Mouse (Mus musculus): Measurements from ENCODE around the gene Ago1. TPM values are rescaled to one million over a fixed set of nuclear protein-coding genes. Genes with fewer than 3 reads are reported as not detected.

Gene Ago1
- 8.0 and 8.9 TPM in 2 replicates for polyA plus RNA-seq (2014; fragmentation: Nextera tagmentation; extraction: Ambion mirVana)

DNA sequence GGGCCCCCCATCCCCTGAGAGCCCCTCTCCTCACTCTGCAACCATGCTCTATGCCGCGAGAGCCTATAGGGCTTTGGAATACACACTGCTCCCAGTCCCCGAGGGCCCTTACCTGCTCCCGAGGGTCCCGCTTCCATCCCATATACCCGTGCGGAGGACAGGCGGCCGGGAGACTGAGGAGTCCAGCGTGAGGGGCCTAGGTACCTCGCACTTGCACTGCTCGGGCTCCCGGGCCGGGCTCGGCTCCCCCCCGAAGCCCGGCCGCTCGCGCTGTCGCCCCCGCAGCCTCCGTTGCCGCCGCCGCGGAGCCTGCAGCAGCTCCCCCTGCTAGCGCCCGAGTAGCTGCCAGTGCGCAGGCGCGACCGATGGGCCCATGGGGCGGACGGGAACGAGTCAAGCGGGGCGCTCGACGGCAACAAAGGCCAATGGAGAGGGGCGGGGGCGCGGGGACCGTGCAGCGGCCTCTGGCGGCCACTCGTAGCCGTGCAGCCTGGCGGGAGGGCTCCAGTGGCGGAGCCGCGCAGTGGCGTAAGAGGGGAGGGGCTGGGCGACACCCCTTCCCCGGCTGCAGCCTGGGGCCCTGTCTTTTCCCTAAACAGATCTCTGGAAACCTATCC is at the start of gene Ago1:
Ago1 (minus strand) TSS at position 299 of the 617 bp plus-strand sequence.
- Histone ChIP-seq H3K9ac (ENCODE audit: low read length) (peak within 1 kb of the TSS; percentile 91), H3K9me3 (ENCODE audit: control insufficient read depth, low read length) (no peaks in the 10 kb centered on the region), H3K36me3 (ENCODE audit: control insufficient read depth, insufficient read depth, low read length) (no peaks in the 10 kb centered on the region), H3K27ac (ENCODE audit: low read depth) (peak within 1 kb of the TSS; percentile 80), H3K4me3 (ENCODE audit: low read depth, low read length) (peak within 1 kb of the TSS; percentile 91), H3K4me2 (ENCODE audit: low read length) (peak within 1 kb of the TSS; percentile 64), H3K27me3 (replicated peaks; ENCODE audit: control insufficient read depth, insufficient read depth, low read length) (no peaks in the 10 kb centered on the region), H3K4me1 (replicated peaks; ENCODE audit: control insufficient read depth, insufficient read depth, low read length) (peaks cover 36% of the 10 kb centered on the region)
- ATAC-seq (replicated peaks; ENCODE audit: low FRiP score, low TSS enrichment, low read depth) (peak; percentile 88), DNase-seq (ENCODE audit: low spot score) (peak; percentile 96)
- WGBS, result under 1% methylated on average over 55 of the region's 55 CpGs

DNA sequence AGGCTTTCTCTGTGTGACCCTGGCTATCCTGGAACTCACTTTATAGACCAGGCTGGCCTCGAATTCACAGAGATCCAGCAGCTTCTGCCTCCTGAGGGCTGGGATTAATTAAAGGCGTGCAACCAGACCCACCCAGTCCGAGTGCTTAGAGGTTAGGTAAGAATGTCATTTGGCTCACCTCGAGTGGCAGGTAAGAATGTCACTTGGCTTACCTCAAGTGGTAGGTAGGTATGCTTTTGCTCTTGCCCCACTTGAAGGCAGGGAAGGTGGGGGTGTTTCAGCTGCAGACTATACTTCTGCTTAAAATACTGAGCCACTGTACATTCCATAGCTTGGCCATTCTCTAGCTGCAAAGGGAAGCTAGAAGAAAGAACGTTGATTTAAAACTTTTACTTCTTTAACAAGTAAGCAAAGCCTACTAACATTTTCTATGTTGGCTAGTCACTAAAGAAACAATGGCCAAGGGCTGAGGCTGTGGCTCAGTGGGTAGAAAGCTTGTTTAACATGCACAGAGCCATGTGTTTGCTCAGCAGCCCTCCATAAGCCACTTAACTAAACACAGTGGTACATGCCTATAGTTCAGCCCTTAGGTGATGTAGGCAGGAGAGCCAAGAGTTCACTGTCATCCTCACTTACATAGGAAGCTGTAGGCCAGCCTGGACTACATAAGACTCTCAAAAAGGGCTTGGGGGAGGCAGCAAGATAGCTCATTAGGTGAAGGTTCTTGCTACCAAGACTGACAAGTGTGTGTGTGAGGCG is 44.1 kb upstream of the Ago1 start:
- H3K36me3 ChIP-seq (ENCODE audit: control insufficient read depth, insufficient read depth, low read length), result no peaks in the 10 kb centered on the region
- no peaks in the 10 kb centered on the region for H3K9me3 ChIP-seq (ENCODE audit: control insufficient read depth, low read length)
- DNase-seq (ENCODE audit: low spot score) (no peak), ATAC-seq (replicated peaks; ENCODE audit: low FRiP score, low TSS enrichment, low read depth) (no peak)
- H3K4me1 ChIP-seq (replicated peaks; ENCODE audit: control insufficient read depth, insufficient read depth, low read length), result no peaks in the 10 kb centered on the region
- no peaks in the 10 kb centered on the region for H3K27me3 ChIP-seq (replicated peaks; ENCODE audit: control insufficient read depth, insufficient read depth, low read length)
- H3K27ac ChIP-seq (ENCODE audit: low read depth), result no peak overlapping the region
- 84% methylated on average over 6 of the region's 6 CpGs for WGBS
- H3K4me2 ChIP-seq (ENCODE audit: low read length), result no peak overlapping the region
- no peak overlapping the region for H3K4me3 ChIP-seq (ENCODE audit: low read depth, low read length)
- H3K9ac ChIP-seq (ENCODE audit: low read length), result no peak overlapping the region

DNA sequence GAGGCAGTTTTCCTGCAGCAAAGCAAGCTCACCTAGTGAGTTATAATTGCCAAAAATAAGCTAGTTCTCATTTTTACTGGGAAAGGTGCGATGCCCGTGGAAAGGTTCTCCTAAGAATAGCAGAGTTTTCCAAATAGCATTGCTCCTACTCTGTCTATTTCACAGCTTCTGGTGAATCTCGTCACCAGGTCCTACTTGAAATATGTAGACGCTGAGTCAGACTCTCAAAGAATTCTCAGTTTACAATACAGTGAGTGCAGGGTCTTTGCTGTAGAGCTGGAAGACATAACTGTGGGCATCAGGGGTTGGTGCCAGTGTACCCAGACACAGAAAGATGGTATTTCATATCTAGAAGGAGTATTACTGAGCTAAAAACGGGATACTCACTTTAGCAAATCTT is 42.6 kb upstream of the Ago1 start:
- no peak overlapping the region for H3K4me3 ChIP-seq (ENCODE audit: low read depth, low read length)
- H3K9ac ChIP-seq (ENCODE audit: low read length), result no peak overlapping the region
- 84% methylated on average over 5 of the region's 5 CpGs for WGBS
- no peaks in the 10 kb centered on the region for H3K27me3 ChIP-seq (replicated peaks; ENCODE audit: control insufficient read depth, insufficient read depth, low read length)
- no peaks in the 10 kb centered on the region for H3K36me3 ChIP-seq (ENCODE audit: control insufficient read depth, insufficient read depth, low read length)
- H3K4me2 ChIP-seq (ENCODE audit: low read length), result no peak overlapping the region
- DNase-seq (ENCODE audit: low spot score) (no peak), ATAC-seq (replicated peaks; ENCODE audit: low FRiP score, low TSS enrichment, low read depth) (no peak)
- H3K27ac ChIP-seq (ENCODE audit: low read depth), result no peak overlapping the region
- H3K9me3 ChIP-seq (ENCODE audit: control insufficient read depth, low read length), result no peaks in the 10 kb centered on the region
- no peaks in the 10 kb centered on the region for H3K4me1 ChIP-seq (replicated peaks; ENCODE audit: control insufficient read depth, insufficient read depth, low read length)

DNA sequence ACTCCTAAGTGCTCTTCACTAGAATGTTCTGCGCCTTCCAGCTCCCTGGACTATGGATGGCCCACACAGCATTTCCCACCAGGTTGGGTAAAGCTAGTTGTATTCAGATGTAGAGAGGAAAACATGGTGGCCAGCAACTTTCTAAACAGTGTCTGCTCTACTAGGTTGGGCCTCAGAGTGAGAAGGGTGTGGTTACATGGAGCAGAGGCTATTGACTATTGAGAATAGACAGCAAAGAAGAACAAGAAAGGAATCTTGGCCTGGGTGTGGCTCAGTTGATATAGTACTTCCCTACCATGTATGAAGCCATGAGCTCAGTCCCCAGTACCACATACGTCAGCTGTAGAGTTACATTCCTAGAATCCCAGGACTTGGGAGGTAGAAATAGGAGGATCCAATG is 40.7 kb upstream of the Ago1 start:
- Histone ChIP-seq H3K27ac (ENCODE audit: low read depth) (no peak overlapping the region), H3K9ac (ENCODE audit: low read length) (no peak overlapping the region), H3K9me3 (ENCODE audit: control insufficient read depth, low read length) (no peaks in the 10 kb centered on the region), H3K27me3 (replicated peaks; ENCODE audit: control insufficient read depth, insufficient read depth, low read length) (no peaks in the 10 kb centered on the region), H3K36me3 (ENCODE audit: control insufficient read depth, insufficient read depth, low read length) (no peaks in the 10 kb centered on the region), H3K4me2 (ENCODE audit: low read length) (no peak overlapping the region), H3K4me3 (ENCODE audit: low read depth, low read length) (no peak overlapping the region), H3K4me1 (replicated peaks; ENCODE audit: control insufficient read depth, insufficient read depth, low read length) (no peaks in the 10 kb centered on the region)
- WGBS, result 96% methylated on average over 2 of the region's 2 CpGs
- DNase-seq (ENCODE audit: low spot score) (no peak), ATAC-seq (replicated peaks; ENCODE audit: low FRiP score, low TSS enrichment, low read depth) (no peak)

DNA sequence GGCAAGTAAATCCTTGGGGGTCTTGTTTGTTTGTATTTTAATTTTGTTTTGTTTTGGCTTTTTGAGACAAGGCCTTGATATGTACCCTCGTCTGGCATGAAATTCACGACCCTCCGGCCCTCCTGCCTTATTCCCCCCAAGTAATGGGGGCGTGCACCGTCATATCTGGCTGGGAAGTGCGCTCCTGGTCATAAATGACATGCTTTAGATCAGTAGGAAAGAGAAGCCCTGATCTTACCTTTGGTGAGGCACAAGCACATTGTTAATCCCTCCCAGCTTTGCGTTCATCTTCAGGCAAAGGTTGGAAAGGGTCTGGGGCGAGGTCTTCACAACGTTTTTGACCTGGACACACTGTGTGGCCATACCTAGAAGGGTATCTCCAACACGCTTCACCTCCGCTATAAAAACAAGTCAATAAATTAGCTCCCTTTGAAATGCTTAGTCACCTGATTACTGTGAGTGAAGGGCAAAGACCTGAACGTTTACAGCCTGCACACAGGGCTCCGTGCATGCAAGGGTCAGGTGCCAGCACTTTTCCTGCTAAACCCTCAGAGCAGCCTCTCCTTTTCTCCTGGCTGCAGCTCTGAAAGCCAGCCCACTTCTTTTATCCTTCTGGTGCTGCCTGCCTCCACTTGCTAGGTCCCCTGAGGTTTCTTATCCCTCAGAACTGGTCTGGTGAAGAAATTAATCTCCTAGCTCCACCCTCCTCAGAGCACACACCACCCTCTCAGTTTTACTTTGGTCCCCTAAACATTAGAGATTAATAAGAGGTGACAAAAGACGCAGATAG is 39.9 kb upstream of the Ago1 start:
- Histone ChIP-seq H3K4me2 (ENCODE audit: low read length) (no peak overlapping the region), H3K9me3 (ENCODE audit: control insufficient read depth, low read length) (no peaks in the 10 kb centered on the region), H3K27me3 (replicated peaks; ENCODE audit: control insufficient read depth, insufficient read depth, low read length) (no peaks in the 10 kb centered on the region), H3K4me3 (ENCODE audit: low read depth, low read length) (no peak overlapping the region), H3K36me3 (ENCODE audit: control insufficient read depth, insufficient read depth, low read length) (no peaks in the 10 kb centered on the region), H3K9ac (ENCODE audit: low read length) (no peak overlapping the region), H3K27ac (ENCODE audit: low read depth) (no peak overlapping the region), H3K4me1 (replicated peaks; ENCODE audit: control insufficient read depth, insufficient read depth, low read length) (no peaks in the 10 kb centered on the region)
- whole genome bisulfite sequencing, result 53% methylated on average over 14 of the region's 14 CpGs
- ATAC-seq (replicated peaks; ENCODE audit: low FRiP score, low TSS enrichment, low read depth) (0 out of 2 replicates have a peak, but pooled peaks have one; percentile 40), DNase-seq (ENCODE audit: low spot score) (peak; percentile 52)

DNA sequence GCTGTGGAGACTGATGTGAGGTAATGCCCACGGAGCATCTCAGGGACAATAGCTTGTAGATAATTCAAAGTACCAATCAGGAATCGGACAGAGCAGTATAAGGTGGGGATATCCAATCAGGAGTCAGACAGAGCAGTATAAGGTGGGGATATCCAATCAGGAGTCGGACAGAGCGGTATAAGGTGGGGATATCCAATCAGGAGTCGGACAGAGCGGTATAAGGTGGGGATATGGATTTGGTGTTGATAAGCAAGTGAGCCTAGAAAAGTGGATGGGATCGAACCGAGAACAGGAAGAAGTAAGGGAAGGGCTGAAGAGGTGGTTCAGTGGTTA is 34.6 kb upstream of the Ago1 start:
- Histone ChIP-seq H3K27me3 (replicated peaks; ENCODE audit: control insufficient read depth, insufficient read depth, low read length) (no peaks in the 10 kb centered on the region), H3K36me3 (ENCODE audit: control insufficient read depth, insufficient read depth, low read length) (no peaks in the 10 kb centered on the region), H3K27ac (ENCODE audit: low read depth) (no peak overlapping the region), H3K9me3 (ENCODE audit: control insufficient read depth, low read length) (no peaks in the 10 kb centered on the region), H3K9ac (ENCODE audit: low read length) (no peak overlapping the region), H3K4me2 (ENCODE audit: low read length) (no peak overlapping the region), H3K4me3 (ENCODE audit: low read depth, low read length) (no peak overlapping the region), H3K4me1 (replicated peaks; ENCODE audit: control insufficient read depth, insufficient read depth, low read length) (0 out of 2 replicates have a peak, but pooled peaks cover 3% of the 10 kb centered on the region)
- ATAC-seq (replicated peaks; ENCODE audit: low FRiP score, low TSS enrichment, low read depth) (no peak), DNase-seq (ENCODE audit: low spot score) (peak; percentile 36)
- WGBS, result 55% methylated on average over 8 of the region's 8 CpGs

DNA sequence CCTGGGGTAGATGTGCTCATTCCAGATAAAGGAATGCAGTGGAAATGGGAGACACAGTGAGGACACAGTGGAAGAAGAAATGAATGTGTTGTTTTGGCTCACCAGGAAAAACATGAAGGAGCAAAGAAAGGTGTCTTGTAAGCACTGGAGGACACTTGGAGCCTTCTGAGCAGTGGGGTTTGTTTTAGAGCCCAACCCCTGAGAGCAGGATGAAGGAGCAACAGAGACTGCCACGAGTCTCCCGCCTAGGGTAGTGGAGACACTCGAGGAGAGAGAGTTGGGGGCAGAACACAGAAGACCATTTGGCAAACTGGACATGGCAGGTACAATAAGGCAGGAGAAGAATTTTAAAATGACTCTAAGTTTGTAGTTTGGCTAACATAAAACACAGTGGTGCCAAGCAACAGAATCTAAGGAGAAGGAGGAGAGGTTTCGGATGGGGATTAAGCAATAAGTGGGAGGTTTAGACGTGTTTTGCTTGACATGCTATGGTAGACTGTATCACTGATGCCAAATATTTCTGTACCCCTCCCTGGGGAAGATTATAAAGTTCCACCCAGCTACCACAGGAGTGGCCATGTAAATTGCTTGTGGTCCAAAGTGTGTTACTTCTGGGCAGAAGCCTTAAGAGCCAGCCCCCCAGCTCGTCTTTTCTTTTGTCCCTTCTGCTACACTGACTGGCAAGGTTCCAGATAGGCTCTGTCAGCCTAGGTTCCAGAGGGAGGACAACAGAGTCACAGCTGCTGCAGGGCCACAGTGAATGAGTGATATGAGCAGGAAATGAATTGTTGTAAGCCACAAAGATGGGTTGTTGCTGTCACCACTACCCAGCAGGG is 34.0 kb upstream of the Ago1 start:
- DNase-seq (ENCODE audit: low spot score) (peak; percentile 10), ATAC-seq (replicated peaks; ENCODE audit: low FRiP score, low TSS enrichment, low read depth) (no peak)
- Histone ChIP-seq H3K27me3 (replicated peaks; ENCODE audit: control insufficient read depth, insufficient read depth, low read length) (no peaks in the 10 kb centered on the region), H3K9ac (ENCODE audit: low read length) (no peak overlapping the region), H3K4me3 (ENCODE audit: low read depth, low read length) (no peak overlapping the region), H3K27ac (ENCODE audit: low read depth) (no peak overlapping the region), H3K4me1 (replicated peaks; ENCODE audit: control insufficient read depth, insufficient read depth, low read length) (0 out of 2 replicates have a peak, but pooled peaks cover 3% of the 10 kb centered on the region), H3K36me3 (ENCODE audit: control insufficient read depth, insufficient read depth, low read length) (no peaks in the 10 kb centered on the region), H3K4me2 (ENCODE audit: low read length) (no peak overlapping the region), H3K9me3 (ENCODE audit: control insufficient read depth, low read length) (no peaks in the 10 kb centered on the region)
- WGBS, result 67% methylated on average over 6 of the region's 6 CpGs

DNA sequence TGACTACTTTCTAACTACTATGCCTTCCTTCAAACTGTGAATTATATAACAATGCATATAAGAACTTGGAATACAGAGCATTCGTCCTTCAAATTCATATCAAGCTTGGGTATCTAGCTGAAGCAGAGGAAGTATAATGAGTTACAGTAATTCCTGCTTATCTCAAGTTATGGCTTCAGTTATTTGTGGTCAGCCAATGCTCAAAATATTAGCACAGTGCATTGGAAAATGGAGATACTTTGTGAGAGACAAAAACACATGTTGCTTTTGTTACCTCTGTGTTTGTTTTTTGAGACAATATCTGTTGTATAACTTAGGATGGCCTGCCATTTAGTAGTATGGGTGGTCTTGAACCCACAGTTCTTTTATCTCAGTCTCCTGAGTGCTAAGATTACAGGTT is 30.2 kb upstream of the Ago1 start:
- Histone ChIP-seq H3K9me3 (ENCODE audit: control insufficient read depth, low read length) (no peaks in the 10 kb centered on the region), H3K27me3 (replicated peaks; ENCODE audit: control insufficient read depth, insufficient read depth, low read length) (no peaks in the 10 kb centered on the region), H3K9ac (ENCODE audit: low read length) (no peak overlapping the region), H3K4me3 (ENCODE audit: low read depth, low read length) (no peak overlapping the region), H3K4me2 (ENCODE audit: low read length) (no peak overlapping the region), H3K36me3 (ENCODE audit: control insufficient read depth, insufficient read depth, low read length) (no peaks in the 10 kb centered on the region), H3K4me1 (replicated peaks; ENCODE audit: control insufficient read depth, insufficient read depth, low read length) (0 out of 2 replicates have a peak, but pooled peaks cover 3% of the 10 kb centered on the region), H3K27ac (ENCODE audit: low read depth) (no peak overlapping the region)
- ATAC-seq (replicated peaks; ENCODE audit: low FRiP score, low TSS enrichment, low read depth), result no peak
- DNase-seq (ENCODE audit: low spot score), result no peak
- 70% methylated on average over 1 of the region's 1 CpGs for WGBS

All from intestine, embryonic 14.5 days (tissue).